8 mouse cellular contexts compared by ENCODE assay signal in the genomic region with DNA sequence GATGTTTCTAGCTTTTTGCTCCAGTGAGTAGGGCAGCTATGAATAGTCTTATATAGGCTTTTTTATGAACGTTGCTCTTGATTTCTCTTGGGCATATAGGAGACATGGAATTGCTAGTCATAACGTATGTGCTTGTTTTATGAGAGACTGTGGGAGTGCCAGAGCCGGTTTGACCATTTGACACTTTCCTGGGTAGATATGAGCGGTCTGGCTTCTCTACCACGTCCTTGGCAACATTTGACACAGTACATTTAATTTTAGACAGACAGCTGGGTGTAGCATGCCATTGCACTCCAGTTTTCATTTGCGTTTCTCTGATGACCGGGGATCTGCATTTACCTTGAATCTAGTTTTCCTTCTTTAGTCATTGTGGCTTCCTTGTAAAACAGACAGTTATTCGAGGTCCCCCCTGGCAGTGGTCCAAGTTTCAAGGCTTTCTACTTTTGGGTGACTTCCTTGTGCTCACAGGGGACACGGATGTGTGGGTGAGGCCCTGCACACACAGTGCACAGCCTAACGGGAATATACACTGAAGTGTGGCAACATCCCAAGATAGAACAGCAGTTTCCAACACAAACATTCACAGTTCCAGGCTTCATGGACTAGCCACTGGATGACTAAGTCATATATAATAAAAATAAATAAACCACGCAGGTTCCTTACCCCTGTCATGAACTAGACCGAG.
DNase-seq lines count a peak whose midpoint lies in the region; ATAC-seq lines count a peak whose summit lies in the region.

No protein-coding gene starts in this region.

- H3K27me3 ChIP-seq in heart, embryonic 11.5 days (ENCODE audit: control insufficient read depth, insufficient read depth, low read length), result no peaks in the 10 kb centered on the region
- no peaks in the 10 kb centered on the region for H3K27me3 ChIP-seq in heart, embryonic 15.5 days
- no peaks in the 10 kb centered on the region for H3K27me3 ChIP-seq in midbrain, embryonic 16.5 days (ENCODE audit: control insufficient read depth, insufficient read depth, low read depth, low read length)

- WGBS in heart, embryonic 11.5 days (ENCODE audit: insufficient replicate concordance), result 70% methylated on average over 12 of the region's 12 CpGs
- WGBS in heart, embryonic 15.5 days, result 40% methylated on average over 12 of the region's 12 CpGs
- WGBS in midbrain, embryonic 16.5 days, result 84% methylated on average over 12 of the region's 12 CpGs

- H3K36me3 ChIP-seq in heart, embryonic 11.5 days (ENCODE audit: control insufficient read depth, insufficient read depth, low read length), result no peaks in the 10 kb centered on the region
- no peaks in the 10 kb centered on the region for H3K36me3 ChIP-seq in heart, embryonic 15.5 days
- no peaks in the 10 kb centered on the region for H3K36me3 ChIP-seq in midbrain, embryonic 16.5 days (ENCODE audit: control insufficient read depth, insufficient read depth, low read length)

- no peaks in the 10 kb centered on the region for H3K4me1 ChIP-seq in heart, embryonic 11.5 days (ENCODE audit: control insufficient read depth, insufficient read depth, low read length)
- peaks cover 8% of the 10 kb centered on the region for H3K4me1 ChIP-seq in heart, embryonic 15.5 days (replicated peaks)
- H3K4me1 ChIP-seq in midbrain, embryonic 16.5 days (ENCODE audit: control insufficient read depth, insufficient read depth, low read length), result no peaks in the 10 kb centered on the region

- H3K4me2 ChIP-seq in heart, embryonic 11.5 days, result no peak overlapping the region
- no peak overlapping the region for H3K4me2 ChIP-seq in heart, embryonic 15.5 days
- no peak overlapping the region for H3K4me2 ChIP-seq in midbrain, embryonic 16.5 days (ENCODE audit: low read length)

- H3K4me3 ChIP-seq in heart, embryonic 11.5 days (ENCODE audit: low read depth, low read length), result no peak overlapping the region
- H3K4me3 ChIP-seq in heart, embryonic 15.5 days, result no peak overlapping the region
- no peak overlapping the region for H3K4me3 ChIP-seq in midbrain, embryonic 16.5 days (ENCODE audit: low read depth, low read length)

- no peak overlapping the region for H3K9ac ChIP-seq in heart, embryonic 11.5 days (ENCODE audit: low read depth, low read length)
- no peak overlapping the region for H3K9ac ChIP-seq in heart, embryonic 15.5 days
- no peak overlapping the region for H3K9ac ChIP-seq in midbrain, embryonic 16.5 days (ENCODE audit: low read depth, low read length)

- no peak for ATAC-seq in heart, embryonic 11.5 days (replicated peaks; ENCODE audit: insufficient number of reproducible peaks, low FRiP score, low TSS enrichment)
- ATAC-seq in heart, embryonic 15.5 days (replicated peaks; ENCODE audit: insufficient number of reproducible peaks, insufficient read depth, low FRiP score, low read depth), result no peak
- no peak for ATAC-seq in midbrain, embryonic 16.5 days

- H3K27ac ChIP-seq in heart, embryonic 11.5 days (ENCODE audit: low read depth, low read length), result no peak overlapping the region
- peak overlapping the region; percentile 52 for H3K27ac ChIP-seq in heart, embryonic 15.5 days
- H3K27ac ChIP-seq in midbrain, embryonic 16.5 days (ENCODE audit: low read length), result no peak overlapping the region

- DNase-seq in heart, adult 11 months, result peak; percentile 91
- peak; percentile 52 to 61 for DNase-seq in right cerebral cortex, postnatal 10 days (ENCODE audit: low spot score in 2 of 2)
- no peak for DNase-seq in right cerebral cortex, postnatal 4 days
- peak; percentile 27 to 45 for DNase-seq in thymus, postnatal 10 days (ENCODE audit: low spot score in 2 of 2)
- no peak for DNase-seq in testis, postnatal 10 days (ENCODE audit: low spot score)

- H3K9me3 ChIP-seq in heart, embryonic 11.5 days (replicated peaks; ENCODE audit: control insufficient read depth, low read length), result no peaks in the 10 kb centered on the region
- no peaks in the 10 kb centered on the region for H3K9me3 ChIP-seq in heart, embryonic 15.5 days (replicated peaks)
- H3K9me3 ChIP-seq in midbrain, embryonic 16.5 days (replicated peaks; ENCODE audit: control insufficient read depth, low read length, poor library complexity, severe bottlenecking), result 0 out of 2 replicates have a peak, but pooled peaks cover 3% of the 10 kb centered on the region

Comparison
In these comparisons a context has a peak if more than half of its experiments do, and no peak if none do; other contexts are left out.
1. DNase-seq: peak in heart, adult 11 months (single experiment), right cerebral cortex, postnatal 10 days (2 of 2) and thymus, postnatal 10 days (2 of 2); none in right cerebral cortex, postnatal 4 days (single experiment) and testis, postnatal 10 days (single experiment).